Mouse (Mus musculus): ENCODE data around the gene Inafm2.

Gene Inafm2

DNA sequence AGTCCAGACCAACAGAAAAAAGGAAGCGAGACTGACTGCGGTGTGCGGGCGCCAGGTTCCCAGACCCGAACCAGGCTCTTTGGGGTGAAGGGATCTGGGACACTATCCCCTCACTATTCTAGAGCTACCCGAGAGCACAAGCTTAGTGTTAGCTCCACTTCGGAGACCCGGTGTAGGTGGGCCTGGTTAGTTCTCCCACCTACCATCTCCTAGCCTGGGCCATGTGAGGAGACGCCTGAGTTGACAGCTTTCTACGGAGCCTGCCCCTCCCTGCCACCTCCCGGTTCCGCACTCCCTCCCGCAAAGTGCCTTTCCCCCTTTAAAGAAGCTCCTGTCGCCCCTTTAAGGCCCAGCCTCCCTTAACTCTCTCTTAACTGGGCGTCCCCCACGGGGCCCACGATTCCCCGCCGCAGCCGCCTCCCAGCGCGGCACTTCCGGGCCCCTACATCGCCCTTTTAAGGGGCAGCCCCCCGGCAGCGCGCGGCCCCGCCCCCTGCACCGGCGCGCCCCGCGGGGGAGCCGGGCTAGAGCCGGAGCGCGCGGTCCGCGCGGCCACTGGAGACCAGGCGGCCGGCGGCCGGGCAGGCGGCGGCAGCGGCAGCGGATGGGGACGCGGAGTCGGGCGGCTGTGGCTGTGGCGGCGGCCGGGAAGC, at the start of gene Inafm2:
Gene Inafm2, plus strand, starts transcription at position 527 of the 653 bp plus-strand sequence.
- peak; percentile 84 for DNase-seq (ENCODE audit: low read depth, low spot score)

DNA sequence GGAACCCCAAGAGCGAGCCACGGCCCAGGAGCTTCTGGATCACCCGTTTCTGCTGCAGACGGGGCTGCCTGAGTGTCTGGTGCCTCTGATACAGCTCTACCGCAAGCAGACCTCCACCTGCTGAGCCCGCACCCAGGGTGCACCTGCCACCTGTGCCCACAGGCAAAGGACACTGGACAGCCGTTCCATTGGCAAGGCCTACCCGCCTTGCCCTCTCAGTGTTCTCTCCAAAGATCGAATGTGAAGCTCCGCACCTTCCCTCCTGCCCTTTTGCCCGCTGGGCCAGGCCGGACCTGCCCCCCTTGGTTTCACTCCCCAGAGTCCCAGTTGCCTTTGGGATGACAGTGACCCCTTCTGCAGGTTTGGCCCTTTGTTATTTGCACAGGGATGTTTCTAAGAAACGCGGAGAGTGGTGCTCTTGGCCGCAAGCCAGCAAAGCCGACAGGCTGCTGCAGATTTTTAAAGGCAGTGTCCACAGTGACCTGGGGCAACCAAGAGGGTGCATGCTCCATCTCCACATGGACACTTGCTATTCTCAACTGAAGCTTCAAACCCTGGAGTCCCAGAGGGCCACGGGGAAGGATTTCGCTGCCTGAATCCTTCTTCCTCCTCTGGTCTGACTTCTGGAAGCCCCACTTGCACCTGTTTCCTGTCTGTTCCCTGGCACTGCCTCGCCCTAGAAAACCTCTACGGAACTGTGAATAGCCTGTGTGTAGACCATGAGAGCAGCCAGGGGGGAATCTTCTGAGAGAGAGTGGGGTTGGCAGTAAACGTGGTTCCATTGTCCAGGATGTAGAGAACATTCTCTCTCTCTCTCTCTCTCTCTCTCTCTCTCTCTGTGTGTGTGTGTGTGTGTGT, 48.9 kb upstream of the Inafm2 start:
- no peak for DNase-seq (ENCODE audit: low read depth, low spot score)

DNA sequence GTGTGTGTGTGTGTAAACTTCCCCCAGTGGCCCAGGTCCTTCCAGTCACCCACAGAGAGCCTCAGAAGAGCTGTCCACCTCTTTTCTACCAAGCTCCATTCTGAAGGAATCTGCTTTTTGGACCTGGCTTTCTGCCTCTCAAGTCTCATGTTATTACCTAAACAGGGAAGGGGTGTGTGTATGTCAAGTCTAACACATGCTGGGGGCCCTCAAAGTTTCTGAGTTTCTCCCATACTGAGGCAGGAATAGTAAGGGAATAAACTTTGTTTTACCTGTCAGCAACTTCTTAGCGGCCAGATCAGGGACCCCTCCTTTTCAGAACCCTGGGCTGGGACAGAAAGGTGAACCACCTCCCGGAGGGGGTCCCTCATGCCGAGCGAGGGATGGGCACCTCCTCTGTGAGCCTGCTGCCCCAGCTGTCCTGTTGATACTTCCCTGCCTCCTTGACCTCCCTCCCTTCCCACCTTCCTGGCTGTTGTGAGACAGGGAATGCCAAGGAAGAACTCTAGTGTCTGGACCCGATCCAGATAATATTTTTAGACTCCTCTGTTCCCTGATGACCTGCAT, 48.2 kb upstream of the Inafm2 start:
- no peak for DNase-seq (ENCODE audit: low read depth, low spot score)

DNA sequence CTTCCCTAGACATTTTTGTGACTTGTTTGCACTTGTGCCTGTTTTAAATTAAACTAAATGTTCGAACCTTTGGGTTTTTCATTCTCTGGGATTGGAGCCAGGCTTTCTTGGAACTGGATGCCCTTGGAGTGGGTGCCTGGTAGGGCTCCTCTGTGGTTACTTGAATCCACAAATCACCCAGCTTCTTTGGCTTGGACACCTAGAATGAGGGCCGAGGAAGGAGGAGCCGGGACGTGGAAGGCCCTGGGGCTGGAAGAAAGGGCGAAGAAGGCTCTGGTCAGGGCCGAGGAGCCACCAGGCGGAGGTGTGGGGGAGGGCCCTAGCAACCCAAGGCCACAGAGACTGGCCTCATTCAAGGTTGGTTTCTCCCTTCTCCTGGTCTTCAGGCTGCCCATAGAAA, 47.6 kb upstream of the Inafm2 start:
- no peak for DNase-seq (ENCODE audit: low read depth, low spot score)

DNA sequence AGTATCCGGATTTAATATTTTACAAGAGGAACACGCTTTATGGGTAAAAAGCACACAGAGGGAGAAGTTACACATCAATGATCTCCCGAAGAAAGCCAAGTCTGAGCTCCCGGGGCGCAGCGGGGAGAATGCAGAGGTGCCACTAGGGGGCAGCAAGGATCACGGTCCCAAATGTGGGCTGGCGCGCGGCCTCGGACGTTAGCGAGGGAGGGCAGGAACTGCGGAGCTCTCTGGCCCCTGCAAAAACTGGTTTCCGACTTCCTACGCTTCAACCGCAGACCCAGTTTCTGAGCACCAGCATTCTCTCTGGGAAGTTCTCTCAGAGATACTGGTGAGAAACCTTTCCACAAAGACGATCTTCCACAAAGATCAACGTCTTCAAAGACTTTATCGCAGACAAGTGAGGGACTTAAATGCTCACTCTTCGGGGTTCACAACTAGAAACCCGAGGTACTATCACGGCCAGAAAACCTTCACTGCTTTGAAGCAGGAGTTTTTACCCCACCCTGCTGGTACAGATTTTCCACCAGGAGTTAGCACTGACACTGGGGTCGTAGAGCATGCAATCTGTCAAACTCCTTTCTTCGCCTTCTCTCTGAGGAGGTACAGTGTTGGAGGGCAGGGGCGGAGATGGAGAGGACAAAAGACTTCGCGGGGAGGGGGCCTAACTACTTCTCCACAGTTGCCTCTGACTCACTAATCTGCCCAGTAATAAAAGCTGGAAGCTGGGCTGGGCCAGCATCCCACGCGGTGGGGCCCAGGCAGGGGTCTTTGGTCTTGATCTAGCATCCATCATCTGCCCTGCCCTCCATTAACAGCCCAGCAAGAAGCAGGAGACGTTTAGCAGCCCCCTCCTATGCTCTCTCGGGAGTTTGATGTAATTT, 45.1 kb upstream of the Inafm2 start:
- peak; percentile 87 for DNase-seq (ENCODE audit: low read depth, low spot score)

DNA sequence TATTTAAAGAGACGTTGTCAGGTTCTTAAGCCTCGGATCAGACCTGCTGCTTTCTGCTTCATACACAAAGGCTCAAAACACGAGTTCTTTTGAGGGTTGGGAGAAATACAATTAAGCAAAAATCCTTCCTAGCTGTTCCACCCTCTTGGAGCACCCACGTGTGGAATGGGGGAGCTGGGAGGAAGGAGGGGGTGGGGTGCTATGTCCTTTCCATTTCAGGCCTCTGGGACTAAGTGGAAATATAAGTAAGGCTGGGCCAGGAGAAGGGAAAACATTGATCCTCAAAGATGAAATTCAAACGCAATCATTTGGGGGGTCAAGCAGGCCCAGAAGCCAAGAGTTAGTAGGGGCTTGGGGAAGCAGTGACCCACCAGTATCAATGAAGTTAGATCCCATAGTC, 44.4 kb upstream of the Inafm2 start:
- no peak for DNase-seq (ENCODE audit: low read depth, low spot score)

DNA sequence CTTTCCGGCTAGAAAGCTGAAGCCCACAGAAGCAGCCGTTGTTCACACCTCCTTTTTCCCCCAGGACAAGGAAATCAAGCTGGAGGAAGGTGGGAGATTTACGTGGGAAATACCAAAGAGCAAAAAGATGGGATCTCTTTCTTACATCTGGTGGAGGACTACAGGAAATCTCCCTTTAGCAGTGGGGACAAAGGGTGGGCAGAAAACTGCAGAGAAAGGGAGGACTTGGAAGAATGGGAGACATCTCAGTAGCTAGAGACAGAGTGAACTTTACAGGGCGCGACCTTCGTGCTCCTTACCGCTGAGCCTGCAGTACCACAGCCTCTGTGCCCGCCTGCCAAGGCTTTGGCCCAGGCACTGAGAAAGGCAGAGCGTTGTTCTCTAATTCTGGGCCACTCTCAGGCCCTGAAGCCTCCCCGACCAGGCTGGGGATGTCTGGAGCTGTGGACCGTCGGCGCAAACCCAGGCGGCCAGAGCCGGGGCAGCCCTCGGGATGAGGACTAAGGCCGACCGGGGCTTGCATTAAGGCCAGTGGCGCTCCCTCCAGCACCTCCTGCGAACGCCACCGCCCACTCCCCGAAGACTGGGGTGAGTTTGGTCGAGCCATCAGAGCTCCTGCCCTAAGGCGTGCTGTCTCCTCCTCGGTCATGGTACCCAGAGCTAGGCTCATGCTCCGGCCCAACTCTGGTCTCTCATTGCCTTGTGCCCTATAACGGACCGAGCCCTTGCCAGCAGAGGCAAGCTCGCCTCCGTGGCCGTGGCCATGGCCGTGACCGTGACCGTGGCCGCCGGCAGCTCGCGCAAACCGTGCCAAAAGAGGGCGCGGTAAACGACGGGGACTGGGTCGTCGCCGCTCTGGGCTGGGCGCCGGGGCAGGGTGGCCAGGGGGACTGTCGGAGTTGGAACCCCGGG, 43.3 kb upstream of the Inafm2 start:
- DNase-seq (ENCODE audit: low read depth, low spot score), result peak; percentile 62

DNA sequence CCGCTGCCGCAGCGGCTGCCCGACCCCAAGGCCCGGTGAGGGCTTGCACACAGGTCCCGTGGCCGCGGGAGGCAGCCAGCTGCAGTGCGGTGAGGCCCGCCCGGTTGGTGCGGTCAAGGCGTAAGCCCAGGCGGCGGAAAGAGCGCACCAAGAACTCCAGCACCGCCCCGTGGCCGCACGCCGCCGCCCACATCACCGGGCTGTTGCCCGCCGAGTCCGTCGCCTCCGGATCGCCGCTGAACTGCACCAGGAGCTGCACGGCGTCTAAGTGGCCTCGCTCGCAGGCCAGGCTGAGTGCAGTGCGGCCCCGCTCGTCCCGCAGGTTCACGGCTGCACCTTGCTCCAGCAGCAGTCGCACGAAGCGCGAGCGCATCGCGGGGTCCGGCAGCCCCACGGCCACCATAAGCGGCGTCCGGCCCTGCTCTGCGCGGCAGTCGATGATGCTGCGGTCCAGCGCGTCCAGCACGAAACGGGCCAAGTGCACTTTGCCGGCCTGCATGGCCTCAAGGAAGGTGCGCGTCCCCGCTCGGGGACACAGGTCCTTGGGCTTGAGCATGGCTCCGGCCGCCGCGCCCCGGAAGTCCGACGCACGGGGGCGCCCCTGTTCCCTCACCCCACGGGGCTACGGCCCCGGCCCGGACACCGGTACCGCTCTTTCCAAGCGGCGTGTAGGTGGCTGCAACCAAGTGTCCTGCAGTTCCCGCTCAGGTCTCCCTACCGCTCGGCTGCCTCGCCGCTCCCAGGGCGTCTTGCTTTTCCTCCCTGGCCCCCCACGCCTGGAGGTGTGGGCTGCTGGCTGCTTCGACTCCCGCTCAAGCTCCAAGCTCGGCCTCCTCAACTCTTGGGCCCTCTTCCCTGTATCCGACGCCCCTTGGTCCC, 42.4 kb upstream of the Inafm2 start:
- DNase-seq (ENCODE audit: low read depth, low spot score), result peak; percentile 69

DNA sequence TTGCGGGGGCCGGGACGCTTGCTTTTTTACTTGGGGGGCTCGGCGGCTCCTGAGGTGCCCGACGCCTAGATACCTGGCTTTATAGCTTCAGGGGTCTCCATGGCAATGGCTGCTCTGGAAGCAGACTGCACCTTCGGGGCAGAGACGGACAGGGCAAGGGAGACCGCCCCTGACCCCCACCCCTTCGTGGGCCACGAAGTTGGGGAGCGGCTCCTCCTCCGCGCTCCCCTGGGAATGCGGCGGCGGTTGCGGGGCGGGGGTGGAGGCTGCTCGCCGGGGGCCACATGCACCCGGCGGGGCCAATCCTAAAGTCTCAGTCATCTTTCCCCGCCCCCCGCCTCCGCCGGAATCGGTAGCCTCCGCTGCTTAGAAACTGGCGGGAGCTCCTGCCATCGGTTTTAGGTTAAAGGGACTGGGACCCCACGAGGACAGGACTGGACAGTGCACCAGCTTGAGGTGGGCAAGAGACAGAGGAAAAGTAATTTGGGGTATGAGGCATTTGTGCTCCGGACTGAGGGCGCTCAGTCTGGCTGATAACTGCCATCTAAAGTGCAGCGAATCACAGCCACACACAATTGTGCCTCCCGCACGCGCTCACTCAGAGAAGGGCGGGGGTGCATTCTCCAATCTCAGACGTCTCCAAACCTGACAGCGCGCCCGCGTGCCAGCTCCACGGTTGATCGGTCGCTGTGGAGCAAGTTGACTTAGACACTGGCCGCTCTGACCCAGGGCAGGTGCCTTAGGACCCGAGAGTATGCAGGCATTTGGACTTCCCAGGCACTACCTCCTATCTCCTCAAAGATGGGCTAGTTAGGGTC, 41.4 kb upstream of the Inafm2 start, which contains the start of gene Ankrd63:
Gene Ankrd63, minus strand, starts transcription at position 51 of the 818 bp plus-strand sequence.
- DNase-seq (ENCODE audit: low read depth, low spot score), result peak; percentile 52

DNA sequence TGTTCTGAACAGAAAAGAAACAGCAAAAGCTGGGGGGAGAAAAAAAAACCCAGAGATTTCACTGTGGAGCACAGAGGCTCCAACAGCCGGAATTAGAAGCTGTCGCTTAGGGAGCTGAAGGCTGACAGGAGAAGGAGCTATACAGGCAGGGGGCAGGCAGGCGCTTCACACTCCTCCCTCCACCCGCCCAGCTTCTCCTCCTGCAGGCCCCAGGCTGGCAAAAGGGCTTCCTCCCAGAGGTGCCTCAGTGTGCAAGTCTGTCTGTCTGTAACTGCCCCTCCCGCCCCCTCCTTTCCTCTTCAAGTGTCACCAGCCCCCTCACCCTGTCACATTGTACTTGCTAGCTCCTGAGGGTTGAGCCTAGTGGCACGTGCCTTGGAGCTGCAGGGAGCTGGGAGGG, 39.1 kb upstream of the Inafm2 start:
- no peak for DNase-seq (ENCODE audit: low read depth, low spot score)

DNA sequence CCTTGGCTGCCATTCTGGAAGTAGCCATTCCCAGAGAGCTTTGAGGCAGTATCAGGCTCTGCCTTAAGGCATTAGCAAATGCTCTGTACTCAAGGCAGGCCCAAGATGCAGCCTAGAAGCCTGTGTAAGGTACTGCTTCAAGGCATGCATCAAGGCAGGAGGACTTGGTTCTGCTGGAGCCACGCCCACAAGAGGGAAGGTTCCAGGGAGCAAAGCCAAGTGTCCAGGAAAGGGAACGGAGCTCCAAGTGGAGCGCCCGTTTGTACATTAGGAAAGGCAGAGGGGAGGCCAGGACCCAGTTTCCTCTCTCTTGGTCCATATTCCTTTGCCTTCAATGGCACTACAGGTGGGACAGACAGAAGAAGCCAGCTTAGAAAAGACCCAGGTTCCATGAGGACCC, 37.1 kb upstream of the Inafm2 start:
- no peak for DNase-seq (ENCODE audit: low read depth, low spot score)

DNA sequence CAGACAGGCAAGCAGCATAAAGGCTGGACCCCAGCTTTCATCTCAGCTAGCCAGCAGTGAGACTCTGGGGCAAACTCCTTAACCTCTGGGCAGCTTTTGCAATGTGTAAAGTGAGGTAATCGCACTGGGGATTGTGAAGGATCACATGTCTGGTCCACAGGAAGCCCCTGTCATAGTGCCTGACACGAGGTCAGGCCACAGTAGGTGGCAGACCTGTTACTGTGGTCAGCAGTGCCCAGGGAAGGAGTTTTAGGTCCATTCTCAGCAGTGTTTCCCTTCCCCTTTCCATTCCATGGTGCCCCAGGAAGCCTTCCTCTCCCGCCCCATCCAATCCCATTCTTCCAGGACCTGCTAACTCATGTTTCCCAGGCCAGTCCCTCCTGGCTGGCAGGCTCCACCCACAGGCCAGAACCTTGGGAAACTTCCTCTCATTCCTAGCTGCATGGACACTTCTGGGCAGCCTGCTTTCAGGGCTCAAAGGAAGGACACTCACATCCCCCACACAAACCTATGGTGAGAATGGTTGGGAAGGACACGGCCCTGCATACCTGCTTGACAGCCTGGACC, 35.8 kb upstream of the Inafm2 start:
- DNase-seq (ENCODE audit: low read depth, low spot score), result no peak

DNA sequence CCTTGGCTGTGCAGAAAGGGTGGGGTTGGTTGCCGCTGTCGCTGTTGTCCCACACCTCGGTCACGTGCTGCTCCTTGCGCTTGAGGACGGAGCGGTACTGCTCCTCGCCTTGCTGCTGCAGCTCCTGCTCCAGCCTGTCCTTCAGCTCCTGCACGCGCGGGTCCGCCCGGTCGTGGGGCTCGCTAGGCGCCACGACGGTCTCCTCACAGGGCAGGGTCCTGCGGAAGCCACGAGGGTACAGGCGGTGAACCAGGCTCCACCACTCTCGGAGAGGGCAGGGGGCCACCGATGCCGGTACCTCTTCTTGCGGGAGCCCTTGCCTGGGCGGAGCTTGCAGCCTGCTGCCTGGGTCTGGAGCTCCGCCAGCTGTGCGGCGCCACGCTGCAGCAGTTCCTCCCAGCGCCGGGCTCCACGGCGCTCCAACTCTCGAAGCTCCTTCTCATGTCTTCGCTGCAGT, 34.5 kb upstream of the Inafm2 start:
- peak; percentile 64 for DNase-seq (ENCODE audit: low read depth, low spot score)

DNA sequence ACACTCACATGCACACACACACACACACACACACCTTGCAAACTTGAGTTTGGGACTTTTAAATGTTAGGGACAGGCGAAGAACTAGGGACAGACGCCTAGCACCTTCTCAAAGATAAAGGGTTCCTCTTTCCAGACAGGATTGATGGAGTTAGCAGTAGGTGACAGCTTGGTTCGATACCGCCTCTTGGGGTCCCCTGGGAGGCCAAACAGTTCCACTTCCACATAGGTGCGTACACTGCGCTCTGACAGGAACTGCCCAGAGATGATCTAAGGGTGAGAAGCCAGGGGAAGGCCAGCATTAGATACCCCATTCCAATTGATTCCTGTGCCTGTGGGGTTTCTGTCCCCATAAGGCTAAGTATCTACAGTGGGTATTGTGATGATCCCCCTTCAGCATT, 31.9 kb upstream of the Inafm2 start:
- DNase-seq (ENCODE audit: low read depth, low spot score), result no peak

DNA sequence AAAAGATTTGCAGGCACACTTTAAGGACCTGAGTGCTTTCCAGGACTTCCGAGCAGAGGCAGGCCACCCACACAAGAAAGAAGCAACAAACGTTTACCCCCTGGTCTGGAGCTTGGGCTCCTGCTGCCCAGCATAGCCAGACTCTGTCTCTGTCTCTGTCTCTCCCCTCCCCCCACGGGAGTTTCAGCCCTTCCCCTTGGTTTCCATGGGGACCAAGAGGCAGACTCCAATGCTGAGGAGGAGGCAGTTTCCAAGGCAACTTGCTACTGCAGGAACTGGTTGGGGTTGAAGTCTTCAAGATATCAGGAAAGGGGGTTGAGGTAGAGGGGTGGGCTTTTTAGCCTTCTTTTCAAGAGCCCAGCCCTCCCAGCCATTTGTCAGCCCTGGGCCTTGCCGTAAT, 31.3 kb upstream of the Inafm2 start:
- no peak for DNase-seq (ENCODE audit: low read depth, low spot score)

DNA sequence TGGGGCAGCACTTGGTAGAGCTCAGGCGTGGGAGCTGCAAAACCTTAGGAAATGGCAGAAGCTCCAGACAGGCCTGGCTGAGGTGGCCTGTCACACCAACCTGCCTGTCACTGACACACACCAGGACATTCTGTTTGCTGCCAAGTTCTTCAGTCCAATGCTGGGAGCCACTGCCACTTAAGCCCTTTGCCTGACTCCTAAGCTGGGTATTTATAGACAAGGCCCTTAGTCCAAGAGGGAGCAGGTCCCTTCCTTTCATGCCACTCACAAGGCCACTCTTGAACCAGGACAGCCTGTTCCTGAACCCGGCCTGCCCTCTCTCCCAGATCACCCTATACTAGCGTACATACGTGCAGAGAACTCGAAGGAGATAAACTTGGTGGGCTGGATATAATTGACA, 28.9 kb upstream of the Inafm2 start:
- DNase-seq (ENCODE audit: low read depth, low spot score), result no peak

DNA sequence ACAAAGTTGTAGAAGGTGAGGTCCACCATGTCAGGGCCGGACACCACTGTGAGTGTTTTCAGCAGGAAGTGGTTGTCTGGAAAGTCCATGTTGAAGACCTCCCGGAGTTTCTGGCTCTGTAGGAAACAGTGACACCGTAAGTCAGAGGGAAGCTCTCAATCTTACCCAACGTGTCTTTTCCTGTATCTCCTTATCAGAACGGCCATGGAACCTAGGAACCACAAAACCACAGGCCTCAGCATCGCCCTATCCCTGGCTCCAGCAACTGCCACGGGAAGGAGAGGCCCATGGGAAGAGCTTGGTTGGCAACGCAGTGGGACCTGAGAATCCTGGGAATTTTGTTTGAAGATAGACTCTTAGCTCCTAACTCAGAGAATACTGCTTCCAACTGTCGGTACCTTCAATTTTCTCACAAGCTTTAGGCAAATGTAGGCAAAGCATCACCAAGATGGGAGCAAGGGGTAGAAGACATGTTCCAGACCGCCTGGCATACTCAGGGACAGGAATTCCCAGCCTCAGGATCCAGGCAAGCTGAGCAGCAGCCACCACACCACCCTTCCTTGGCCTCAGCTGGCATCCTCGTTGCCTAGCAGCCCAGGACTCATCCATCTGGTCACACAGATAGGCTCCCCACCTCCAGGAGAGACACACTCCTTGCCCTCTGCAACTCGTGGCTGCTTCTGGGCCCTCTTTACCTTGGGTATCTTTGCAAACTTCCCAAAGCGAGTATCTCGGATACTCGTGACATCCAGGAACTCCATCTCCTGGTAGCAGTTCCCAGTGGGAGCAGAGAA, 21.7 kb upstream of the Inafm2 start:
- no peak for DNase-seq (ENCODE audit: low read depth, low spot score)

DNA sequence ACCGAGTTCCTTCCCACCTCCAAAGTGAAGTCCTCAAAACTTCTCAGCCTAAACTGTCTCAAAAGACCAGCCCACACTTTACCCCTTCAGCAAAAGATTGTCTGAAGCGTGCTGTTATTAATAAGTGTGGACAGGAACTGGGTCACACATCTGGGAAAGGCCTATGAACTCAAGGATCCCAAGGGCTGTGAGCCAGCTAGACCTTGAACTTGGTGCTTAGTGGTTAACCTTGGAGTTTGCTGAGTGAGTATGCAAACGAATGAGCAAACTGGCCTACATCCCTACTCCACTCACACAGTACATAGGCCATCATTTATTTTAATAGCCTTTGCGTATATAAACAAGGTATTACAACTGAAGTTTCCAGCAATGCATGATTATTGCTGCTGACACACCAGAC, 20.0 kb upstream of the Inafm2 start:
- no peak for DNase-seq (ENCODE audit: low read depth, low spot score)

Data from ZHBTc4 (cell line).